Mouse (Mus musculus) MN1 (cell line): ENCODE data around the gene Plekhg2.

Experiments used
- DNase-seq: peaks from one replicate; pipeline ENCODE4 v3.0.0-alpha.2; 2016; ENCODE audit warnings: low spot score

Plekhg2 gene

DNA sequence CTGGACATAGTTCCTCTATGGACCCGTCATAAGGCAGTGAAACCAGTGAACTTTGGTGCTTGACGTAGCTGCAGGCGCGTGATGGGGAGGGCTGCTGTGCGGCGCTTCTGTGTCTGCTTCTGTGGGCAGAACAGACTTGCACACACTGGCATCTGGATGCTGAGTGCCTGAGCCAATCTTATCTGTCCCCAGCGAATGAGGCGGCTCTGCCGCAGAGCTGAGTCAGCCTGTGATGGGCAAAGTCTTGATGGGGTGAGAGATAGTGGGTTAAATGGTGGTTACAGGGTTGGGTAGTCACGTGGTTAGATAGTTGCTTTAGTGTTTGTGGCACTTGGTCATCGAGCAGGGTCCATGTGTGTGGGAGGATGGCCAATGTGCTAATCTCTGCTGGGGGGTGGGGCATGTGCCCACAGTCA, 10.6 kb upstream of the Plekhg2 start:
- peak; percentile 87 for DNase-seq

DNA sequence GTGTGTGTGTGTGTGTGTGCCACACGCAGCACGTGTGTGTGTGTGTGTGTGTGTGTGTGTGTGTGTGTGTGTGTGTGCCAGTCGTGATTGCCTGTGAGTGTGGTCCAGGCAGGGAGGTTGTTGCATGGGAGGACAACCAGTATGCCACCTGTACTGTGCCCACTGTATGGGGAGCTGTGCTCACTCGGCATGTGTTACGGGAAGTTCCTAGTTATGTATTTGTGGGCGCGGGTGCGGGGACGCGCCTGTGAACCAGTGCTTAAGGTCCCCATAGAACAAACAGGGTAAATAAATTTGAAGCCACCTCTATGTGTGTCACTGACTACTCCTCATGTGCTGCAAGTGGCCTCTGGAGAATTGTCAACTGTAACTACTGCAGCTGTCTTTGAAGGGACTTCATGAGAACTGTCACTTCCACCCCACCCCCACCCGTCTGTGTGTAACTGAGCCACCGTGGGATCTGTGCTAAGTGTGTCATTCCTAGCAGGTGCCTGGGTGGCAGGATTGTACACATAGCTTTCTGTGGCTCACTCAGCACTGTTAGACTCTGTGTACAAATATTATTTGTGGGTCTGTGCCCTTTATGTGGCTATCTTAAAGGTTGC, 10.1 kb upstream of the Plekhg2 start:
- peak; percentile 34 for DNase-seq

DNA sequence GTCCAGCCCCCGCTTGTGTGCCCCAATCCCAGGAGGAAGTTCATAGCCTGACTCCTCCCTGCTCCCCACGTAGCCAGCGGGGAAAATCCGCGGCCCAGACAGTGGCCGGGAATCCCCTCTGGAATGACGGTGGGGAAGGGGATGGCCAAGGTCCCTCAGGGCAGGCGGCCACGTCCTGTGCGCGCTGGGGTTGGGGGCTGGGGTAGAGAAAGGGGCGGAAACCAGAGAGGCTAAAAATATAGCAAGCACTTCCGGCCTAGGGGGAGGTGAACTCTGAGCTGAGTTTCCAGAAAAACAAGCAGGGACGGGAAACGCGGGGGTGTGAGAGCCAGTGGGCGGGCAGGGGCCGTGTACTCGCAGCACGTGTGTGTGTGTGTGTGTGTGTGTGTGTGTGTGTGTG, 9.5 kb upstream of the Plekhg2 start:
- peak; percentile 77 for DNase-seq

DNA sequence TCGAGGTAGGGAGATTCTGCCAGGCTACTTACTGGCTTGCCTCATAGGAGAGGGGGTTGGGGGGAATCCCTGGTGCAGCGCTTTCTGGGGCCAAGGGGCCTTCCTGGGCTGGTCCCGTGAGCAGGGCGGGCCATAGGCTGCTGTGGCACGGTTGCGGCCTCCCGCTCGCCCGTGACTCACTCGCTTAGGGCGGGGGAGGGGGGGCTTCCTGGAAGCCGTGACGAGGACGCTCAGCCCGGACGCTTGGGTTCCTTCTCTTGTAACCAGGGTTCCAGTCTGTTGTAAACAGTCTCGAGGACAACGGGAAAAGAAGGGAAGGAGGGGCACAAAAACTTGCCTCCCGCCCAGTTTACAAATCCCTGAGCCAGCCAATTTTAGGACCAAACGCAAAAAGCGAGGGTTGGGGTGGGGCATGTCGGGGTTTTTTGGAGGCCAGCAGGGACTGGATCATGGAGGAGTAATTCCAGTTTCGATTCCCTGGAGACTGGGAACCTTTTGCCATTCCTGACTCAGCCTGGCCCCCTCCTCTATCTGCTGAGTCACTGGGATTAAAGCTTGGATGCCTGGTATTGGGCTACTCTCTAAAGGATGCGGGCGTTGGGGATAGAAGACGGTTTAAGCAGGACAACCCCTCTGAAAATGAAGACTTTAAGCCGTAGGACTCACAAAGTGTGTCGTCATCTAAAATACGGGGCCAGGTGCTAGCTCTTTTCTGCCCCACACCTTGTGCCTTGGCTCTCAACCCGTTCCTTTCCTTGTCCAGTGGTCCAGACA, 8.8 kb upstream of the Plekhg2 start:
- DNase-seq, result peak; percentile 90

DNA sequence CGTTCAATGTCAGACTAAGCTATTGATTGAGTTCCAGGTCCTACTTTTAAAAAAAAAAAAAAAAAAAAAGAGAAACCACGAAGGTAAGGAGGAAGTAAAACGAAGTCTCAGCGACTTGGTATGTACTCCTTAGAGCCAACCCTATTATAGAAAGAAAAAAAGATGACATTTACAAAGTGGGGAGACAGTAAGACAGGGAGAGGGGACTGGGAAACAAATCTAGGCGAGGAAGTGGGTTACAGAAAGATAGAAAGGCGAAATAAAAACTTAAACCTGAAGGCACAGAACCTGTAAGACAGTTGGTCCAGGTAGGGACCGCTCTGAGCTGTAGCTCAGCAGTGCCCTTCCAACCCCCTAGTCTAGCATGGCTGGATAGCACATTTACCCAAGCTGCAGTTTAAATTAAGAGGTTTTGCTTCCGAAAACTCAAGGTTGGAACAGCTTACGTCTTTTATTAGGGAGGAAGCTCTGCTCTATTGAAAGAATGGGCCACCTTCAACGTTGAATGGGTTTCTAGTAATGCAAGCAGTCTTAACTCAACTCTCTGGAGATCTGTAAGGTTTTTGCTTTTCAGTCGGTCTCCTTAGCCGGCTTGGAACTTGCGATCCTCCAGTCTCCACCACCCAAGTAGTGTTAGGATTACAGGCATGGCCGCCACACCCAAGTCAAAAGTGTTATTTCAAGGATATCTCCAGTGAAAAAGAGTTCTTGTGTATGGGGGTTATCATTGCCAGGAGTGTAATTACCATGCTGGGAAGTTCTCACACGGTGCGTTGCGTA, 8.0 kb upstream of the Plekhg2 start, which contains the start of gene Zfp36:
Gene Zfp36, minus strand, starts transcription at position 17 of the 780 bp plus-strand sequence.
- no peak for DNase-seq

DNA sequence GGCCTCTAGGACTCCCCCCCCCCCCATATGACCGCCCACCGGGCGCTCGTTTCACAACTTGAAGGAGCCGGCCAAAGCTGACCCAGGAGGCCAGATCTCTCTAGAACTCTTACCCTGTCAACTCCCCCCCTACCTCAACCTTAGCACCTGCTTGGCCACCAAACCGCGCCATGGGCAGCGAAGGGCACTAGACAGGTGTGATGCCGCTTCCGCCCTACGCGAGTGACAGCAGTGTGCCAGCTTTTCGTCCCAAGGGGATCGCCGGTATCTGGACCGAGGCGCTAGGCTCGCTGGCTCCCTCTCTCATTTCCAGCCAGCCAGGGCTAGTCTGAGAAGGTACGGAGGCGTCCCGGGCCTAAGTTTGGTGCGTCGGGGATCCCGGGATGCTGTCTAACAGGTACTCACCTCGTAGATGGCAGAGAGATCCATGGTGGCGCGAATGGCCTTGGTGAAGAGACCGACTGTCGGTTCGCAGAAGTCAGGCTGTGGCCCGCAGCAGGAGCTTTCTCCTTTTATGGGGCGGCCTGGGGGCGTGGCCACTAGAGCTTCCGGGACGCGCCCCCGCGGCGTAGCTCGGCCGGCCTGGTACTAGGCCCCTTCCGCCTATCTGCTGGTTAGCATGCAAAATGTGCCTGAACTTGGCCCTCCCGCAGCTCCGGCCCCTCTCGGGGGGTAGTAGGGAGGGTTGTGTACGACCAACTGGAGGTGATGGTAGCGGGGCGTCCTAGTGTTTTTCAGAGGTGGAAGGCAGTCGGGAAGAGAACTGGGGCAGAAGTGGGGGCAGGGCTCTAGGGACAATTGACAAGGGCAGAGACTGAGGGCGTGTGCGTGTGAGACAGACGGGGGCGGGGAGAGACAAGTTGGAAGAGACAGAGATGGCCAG, 6.6 kb upstream of the Plekhg2 start:
- DNase-seq, result peak; percentile 88

DNA sequence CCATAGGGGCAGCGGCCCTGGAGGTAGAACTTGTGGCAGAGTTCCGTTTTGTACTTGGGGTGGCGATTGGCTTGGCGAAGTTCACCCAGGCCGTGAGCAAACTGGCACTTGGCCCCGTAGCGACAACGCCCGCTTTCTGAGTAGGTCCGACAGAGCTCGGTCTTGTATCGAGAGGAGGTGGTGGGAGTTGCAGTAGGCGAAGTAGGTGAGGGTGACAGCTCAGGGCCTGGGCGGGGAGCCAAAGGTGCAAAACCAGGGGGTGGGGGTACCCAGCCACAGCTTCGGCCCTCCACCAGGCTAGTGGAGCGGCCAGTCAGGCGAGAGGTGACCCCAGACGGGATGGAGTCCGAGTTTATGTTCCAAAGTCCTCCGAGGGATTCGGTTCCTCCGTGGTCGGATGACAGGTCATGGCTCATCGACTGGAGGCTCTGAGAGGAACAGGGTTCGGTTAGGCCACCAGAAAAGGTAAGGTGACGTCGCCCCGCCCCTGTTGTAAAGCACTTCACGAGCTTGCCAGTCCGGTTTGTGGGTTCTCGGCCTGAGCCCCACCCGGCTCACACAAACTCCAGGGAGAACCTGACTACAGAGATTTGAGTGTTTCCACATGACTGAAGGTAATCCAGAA, 5.8 kb upstream of the Plekhg2 start:
- no peak for DNase-seq

DNA sequence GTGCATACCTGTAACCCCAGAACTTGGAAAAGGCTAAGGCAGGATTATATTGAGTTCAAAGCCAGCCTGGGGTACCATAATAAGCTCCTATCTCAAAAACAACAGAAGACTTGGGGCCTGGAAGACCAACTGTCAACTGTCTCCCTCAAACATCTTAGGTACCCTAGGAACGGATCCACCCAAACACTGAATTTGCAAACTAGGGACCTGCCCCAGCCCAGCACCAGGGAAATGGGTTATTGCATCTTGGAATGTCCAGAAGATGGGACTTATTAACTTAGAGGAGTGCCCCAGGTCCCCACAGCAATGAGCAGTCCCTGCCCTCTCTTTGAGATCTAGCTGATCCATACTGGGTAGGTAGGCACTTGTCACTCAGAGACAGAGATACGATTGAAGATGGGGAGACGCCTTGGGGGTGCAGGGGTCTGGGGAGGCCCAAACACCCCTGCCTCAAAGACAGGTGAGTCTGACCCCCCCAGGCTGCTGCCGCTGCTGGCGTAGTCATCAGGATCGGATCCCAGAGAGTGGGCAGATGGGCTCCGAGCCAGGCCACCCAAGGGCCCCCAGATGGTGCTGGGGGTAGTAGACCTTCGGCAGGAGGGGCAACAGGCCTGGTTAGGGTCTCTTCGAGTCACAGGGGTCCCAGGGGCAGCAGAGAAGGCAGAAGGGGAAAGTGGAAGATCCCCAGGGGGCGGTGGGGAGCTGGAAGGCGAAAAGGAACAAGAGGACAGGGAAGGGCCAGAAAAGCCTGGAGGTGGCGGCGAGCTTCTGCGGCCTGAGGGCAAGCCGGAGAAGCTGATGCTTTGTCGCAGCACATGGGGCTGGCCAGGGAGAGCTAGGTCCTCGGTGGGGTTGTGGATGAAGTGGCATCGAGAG, 5.0 kb upstream of the Plekhg2 start:
- no peak for DNase-seq

DNA sequence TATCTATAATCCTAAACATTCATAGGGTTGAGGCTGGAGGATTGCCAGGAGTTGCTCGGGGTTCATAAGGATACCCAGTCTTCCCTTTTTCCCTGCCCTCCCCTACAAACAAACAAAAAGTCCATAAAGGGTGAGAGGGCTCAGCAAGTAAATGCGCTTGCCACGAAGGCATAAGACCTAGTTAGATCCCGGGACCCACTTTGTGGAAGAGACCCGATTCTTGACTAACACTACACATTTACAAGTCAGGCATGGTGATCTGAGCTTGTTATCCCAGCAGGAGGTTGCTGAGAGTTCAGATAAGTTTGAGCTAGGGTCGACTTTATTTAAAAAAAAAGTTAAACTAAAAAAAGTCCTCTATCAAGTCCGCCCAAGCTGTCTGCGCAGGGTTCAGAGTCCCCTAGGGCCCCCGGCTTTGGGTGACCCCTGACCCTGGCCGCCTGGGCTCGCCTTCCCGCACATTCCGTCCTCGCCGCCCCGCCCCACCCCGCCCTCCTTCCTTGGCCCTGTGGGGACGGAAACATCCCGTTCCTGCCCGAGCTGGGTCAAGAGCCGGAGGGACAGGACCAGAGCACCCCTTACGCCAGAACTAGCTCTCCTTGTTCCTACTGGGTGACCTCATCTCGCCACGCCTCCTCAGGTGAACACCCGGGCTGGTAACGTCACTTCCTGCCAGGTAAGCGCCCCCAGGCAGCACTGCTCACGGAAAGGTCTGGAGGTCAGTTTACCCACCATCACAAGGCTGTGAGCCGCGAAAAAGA, 3.8 kb upstream of the Plekhg2 start:
- no peak for DNase-seq

DNA sequence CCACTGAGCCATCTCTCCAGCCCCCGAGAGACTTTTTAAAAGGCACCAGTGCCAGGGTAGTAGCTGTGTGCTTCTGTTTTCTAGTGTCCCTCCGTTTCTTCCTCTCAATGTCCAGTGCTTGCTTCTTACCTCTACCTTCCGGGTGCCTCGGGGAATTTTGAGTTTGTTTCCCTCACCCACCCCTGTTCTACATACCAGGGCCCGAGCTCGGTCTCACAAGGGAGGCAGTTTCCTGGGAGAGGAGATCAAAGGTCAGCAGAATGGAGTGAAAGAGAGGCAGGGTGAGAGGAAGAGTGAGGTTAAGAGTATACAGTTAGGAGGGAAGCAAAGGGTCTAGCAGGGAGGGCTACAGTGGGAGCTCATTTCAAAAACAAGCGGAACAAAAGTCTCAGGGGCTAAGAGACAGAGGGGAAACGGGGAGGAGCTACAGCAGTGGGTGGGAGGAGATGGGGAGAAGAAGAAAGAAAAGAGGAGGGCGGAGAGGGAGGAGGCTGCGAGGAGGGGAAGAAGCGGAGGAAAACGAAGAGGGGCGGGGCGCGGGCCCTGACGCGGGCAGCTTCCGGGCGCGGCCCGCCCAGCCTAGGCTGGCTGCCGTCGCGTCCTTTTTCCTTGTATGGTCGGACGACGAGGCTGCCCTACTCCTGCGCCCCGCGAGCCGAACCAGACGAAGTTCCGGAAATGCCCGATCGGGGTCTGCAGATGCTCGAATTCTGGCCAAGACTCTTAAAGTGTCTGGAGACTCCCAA, 3.0 kb upstream of the Plekhg2 start:
- peak; percentile 85 for DNase-seq

DNA sequence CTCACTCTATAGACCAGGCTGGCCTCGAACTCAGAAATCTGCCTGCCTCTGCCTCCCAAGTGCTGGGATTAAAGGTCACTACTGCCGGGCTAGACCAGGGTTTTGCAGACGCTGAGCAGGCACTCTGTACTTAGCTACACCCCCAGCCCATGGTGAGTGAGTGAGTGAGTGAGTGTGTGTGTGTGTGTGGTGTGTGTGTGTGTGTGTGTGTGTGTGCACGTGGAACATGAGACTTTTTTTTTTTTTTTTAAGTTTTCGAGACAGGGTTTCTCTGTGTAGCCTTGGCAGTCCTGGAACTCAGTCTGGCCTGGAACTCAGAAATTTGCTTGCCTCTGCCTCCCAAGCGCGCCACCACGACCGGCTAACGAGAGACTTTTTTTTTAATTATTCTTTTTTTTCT, 2.2 kb upstream of the Plekhg2 start:
- DNase-seq, result no peak

DNA sequence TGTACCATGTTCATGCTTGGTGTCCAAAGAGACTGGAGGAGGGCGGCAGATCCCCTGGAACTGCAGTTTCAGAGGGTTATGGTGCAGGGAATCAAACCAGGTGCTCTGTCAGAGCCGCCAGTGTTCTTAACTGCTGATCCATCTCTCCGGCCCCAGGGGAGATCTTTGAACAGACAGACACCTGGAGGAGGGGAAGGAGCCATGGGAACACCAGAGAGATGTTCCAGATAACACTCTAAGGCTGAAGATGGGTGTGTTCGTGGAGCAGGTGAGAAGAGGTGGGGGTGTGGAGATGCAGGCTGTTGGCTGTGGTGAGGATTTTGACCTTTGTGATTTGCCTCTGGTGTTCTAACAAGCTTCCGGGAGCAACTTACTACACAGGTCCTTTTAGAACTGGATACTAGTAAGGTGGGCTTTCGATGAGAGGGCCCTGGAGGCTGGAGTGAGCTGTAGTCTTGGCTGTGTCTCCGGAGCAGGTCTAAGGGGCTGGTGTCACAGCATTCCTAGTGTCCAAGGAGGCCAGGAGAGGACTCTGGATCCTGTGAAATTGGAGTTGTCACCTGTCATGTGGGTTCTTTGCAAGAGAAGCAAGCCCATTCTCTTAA, 1.6 kb upstream of the Plekhg2 start:
- no peak for DNase-seq

DNA sequence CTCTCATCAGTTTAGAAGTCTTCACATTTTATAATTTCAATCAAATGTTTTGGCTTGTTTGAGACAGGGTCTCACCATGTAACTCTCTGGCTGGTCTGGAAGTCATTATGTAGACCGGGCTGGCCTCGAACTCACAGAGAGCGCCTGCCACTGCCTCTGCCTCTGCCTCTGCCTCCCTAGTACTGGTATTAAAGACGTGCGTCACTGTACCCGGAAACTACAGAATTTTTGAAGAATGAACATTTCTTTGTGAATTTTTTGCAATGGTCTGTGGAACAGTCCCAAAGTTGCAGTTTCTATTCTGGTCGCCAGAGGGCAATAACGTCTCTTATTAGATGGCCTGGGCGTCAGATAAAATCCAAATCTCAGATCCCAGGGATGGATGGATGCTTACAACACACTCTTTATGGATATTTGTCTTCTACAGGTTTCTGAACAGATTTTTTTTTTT, 757 bp upstream of the Plekhg2 start:
- peak; percentile 91 for DNase-seq

DNA sequence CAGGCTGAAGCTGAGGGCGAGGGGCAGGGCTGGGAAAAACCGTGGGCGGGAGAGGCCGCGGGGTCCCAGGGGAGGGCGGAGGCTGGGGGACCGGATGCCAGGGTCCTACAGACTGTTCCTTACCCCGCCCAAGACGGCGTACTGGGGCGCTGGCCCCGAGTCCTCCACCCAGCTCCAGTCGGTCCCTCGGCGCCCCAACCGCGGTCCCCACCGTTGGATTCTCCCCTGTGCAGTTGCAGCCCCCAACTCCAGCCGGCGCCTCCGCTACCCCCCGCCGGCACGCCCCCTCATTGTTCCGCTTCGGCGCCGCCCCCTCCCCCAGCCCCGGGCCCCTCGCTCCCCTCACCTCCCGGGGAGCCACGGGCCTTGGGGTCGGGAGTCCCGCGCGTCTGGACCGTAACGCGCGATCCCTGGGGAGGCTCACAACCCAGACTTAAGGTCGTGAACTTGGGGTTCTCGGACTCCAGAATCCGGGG, 847 bp downstream of the Plekhg2 start:
- peak; percentile 58 for DNase-seq

DNA sequence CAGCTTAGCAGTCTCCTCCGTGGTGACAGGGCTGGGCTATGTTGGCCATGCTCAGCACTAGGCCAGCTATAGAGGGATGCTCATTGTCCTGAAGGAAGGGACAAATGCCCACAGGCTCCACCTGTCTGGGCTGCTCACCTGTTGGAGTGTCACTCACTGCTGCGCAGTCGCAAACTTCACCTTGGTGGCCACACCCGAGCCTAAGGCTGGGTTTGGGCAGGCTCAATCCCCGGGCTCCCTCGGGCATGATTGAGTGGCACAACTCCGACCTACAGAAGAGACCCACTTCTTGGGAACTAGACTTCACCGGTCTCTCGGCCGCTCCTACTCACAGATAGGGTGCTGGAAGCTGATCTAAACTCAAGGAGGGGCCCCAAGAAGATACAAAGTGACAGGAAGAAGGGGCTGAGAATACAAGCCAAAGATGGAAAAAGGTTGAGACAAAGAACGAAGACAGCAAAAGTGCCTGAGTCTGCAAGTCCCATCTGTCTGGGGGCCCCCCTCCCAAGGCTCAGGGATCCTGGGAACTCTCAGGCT, 1.4 kb downstream of the Plekhg2 start:
- no peak for DNase-seq

DNA sequence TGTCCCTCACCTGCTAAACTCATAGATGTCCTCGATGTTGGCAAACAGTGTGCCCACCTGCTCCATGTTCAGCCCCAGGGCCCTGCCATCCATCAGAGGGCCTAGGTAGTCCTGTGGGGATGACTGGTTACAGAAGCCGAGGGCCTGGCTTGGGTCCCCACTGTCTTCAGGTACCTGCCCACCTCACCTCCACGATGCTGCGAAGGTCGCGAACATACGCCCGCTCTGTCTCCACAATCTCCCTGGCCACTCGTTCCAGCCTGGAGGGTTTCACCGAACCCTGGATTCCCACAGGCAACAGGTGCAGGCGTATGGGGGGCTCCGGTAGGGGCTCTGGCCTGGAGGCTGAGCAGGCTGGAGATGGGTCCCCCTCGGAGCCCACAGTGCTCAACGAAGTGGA, 2.3 kb downstream of the Plekhg2 start:
- no peak for DNase-seq

DNA sequence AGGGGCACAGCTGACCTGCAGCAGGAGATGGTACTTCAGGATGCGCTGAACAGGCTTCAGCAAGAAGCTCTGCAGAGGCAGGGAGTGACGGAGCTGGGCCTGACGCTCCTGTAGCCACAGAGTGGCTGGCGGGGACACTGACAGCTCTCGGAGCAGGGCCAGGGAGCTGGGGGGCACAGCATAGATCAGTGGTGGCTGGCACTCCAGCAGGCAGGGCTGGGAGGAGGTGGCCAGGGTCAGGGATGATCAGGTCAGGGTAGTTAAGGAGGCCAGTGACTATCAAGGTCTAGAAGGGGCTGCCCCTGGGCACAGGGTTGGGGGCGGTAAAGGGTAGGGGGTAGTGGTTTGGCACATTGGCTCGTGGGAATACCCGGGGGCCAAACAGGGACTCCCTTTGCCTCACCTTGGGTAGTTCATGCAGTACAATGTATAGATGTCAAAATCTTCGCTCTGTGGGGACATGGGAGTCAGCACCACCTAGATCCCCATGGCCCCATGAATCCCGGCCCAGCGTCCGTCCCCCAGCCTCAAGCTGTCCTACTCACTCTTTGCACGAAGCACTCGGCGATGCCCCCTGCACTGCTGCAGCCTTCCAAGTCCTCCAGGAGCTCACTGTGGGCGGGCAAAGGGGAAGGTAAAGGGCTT, 4.0 kb downstream of the Plekhg2 start:
- DNase-seq, result no peak
